Mouse (Mus musculus): Measurements from ENCODE around the gene Cep162.

Gene Cep162

GRCm38 (mm10) chr9:87152641-87153325, 102.6 kb downstream of the Cep162 start:
- no peak for DNase-seq

DNA sequence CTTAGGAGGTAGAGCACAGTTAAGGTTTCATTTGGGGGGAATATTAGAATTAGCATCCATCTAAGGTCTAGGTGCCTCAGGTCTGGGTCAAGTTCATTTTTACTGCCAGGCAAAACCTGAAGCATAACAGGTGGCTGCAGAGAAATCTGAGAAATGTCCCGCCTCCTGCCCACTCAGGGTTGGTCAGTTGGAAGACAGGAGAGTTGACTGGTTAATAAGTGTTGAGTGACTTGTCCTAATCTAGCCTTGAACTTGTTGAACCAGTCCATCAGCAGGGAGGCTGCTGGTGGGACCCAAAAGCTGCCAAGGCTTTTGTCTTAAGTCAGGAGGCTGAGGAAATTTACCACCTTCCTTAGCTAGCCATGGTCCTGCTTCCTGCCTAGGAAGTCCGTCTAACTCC, 107.4 kb downstream of the Cep162 start:
- no peak for DNase-seq

DNA sequence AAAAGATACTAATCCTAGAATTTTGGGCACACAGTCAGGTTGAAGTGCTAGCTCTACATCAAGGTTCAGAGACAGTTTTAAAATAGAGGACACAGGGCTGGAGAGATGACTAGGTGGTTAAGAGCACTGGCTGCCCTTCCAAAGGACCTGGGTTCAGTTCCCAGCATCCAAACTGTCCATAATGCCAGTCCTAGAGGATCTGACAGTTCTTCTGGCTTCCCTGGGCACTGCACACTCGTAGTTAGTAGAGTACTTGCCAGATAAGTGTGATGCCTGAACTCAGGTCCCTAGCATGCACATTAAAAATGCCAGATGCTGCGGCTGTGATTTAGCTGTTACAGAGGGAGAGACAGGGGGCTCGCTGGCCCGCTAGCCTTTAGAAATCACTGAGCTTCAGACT, 108.9 kb downstream of the Cep162 start:
- no peak for DNase-seq

DNA sequence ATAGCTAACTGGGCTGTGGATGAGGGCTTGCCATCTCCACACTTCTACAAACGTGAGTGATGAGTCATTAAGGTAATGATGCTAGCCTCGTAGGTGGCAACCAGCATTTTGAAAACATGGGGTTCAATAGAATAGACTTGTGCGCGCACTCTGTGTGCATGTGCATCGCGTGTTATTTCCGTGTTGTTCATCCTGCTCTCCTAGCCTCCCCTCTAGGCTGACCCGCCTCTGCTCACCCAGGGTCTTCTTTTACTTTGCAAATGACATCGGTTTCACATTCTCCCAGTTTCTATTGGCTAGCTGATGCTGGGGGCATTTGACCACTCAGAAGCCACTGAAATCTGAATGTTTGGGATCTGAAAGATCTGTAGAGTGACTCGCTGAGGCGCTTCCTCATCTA, 109.7 kb downstream of the Cep162 start:
- no peak for DNase-seq

DNA sequence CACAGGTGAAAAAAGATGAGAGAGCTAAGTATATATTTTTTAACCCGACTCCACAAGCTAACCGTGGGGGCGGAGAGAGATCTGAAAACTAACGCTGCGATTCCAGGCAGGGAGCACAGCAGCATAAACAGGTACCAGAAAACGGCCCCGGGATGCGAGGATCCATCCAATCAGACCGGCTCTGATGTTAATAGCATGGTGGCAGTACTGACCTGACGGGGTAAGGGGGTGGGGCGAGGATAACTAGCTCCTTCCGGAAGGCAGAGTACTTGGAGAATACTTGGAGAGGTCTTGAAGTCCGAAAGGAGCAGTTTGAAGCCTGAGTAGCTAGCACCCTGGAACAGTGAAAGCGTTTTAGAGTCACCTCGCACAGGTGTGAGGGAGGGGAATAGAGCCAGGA, 110.2 kb downstream of the Cep162 start:
- peak; percentile 15 for DNase-seq

- peak; percentile 19 for DNase-seq
These were observed 110.8 kb downstream of the Cep162 start for GRCm38 (mm10) chr9:87144532-87144931.

DNA sequence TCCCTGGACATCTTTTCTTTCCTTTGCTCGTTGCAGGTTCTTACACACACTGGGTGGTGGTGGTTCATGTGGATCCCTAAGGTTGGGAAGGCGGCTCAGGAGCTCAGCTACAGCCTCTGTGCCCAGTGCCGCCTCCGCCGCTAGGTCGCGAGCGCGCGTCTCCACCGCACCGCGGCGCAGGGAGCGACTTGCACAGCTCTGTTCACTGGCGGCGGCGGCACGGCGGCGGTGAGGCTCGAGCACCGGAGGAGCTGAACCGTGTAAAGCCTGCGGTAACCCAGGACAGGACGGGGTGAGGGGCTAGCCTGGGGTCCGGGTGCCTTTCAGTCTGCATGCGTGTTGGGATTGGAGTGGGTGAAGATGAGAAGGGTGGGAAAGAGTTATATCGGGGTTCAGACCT, 111.2 kb downstream of the Cep162 start, which contains the start of gene Mrap2:
Mrap2 (plus strand) TSS at position 201 of the 400 bp plus-strand sequence.
- DNase-seq, result peak; percentile 67

DNA sequence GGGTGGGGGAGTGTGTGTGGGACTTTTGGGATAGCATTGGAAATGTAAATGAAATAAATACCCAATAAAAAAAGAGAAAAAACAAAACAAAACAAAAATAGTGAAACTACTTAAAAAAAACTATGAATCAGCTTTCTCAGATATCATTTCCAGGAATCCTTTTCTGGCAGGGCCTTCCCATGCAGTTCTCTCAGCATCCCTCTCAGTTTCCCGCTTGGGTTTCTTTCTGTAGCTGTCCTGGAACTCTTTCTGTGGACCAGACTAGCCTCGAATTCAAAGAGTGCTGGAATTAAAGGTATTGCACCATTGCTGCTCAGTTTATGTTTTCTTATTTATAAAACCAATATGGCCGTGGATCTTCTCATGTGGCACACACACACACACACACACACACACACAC, 112.3 kb downstream of the Cep162 start:
- DNase-seq, result no peak

All from retina, postnatal 1 day (tissue).